Mouse (Mus musculus) heart, embryonic 11.5 days (tissue): ENCODE measurements around the gene Exoc2. TPM values are rescaled to one million over a fixed set of nuclear protein-coding genes. Genes with fewer than 3 reads are reported as not detected.
A peak's percentile ranks its signal among the peaks of the same experiment; 100 is the strongest.

Source experiments
- ATAC-seq: fragments of 200-750 bp; cut with Nextera tagmentation; replicated peaks from 2 replicates; pipeline ENCODE4 v1.8.0; 2017; ENCODE audit warnings: moderate library complexity; ENCODE audit not compliant: insufficient number of reproducible peaks, low FRiP score, low TSS enrichment
- H3K27ac ChIP-seq: fragments of 300-500 bp; sonication (generic); 2 replicates; pipeline ENCODE4 v1.5.1; 2014; ENCODE audit warnings: mild to moderate bottlenecking, low read depth, low read length
- H3K27me3 ChIP-seq: fragments of 300-500 bp; sonication (generic); 2 replicates; pipeline ENCODE4 v1.6.1; 2014; ENCODE audit warnings: mild to moderate bottlenecking, low read length, mixed read lengths; ENCODE audit not compliant: control insufficient read depth, insufficient read depth
- H3K36me3 ChIP-seq: fragments of 300-500 bp; sonication (generic); 2 replicates; pipeline ENCODE4 v1.6.1; 2014; ENCODE audit warnings: mild to moderate bottlenecking, low read length, moderate library complexity, mixed read lengths; ENCODE audit not compliant: control insufficient read depth, insufficient read depth
- H3K4me1 ChIP-seq: fragments of 300-500 bp; sonication (generic); 2 replicates; pipeline ENCODE4 v1.6.1; 2014; ENCODE audit warnings: low read length; ENCODE audit not compliant: control insufficient read depth, insufficient read depth
- H3K4me2 ChIP-seq: fragments of 300-500 bp; sonication (generic); 2 replicates; pipeline ENCODE4 v1.6.1; 2014; ENCODE audit warnings: mild to moderate bottlenecking, moderate library complexity
- H3K4me3 ChIP-seq: fragments of 300-500 bp; sonication (generic); 2 replicates; pipeline ENCODE4 v1.5.1; 2014; ENCODE audit warnings: low read depth, low read length
- H3K9ac ChIP-seq: fragments of 300-500 bp; sonication (generic); 2 replicates; pipeline ENCODE4 v1.6.1; 2014; ENCODE audit warnings: mild to moderate bottlenecking, low read depth, low read length, moderate library complexity
- H3K9me3 ChIP-seq: fragments of 300-500 bp; sonication (generic); replicated peaks from 2 replicates; pipeline ENCODE4 v1.6.1; 2016; ENCODE audit warnings: low read length; ENCODE audit not compliant: control insufficient read depth
- WGBS: fragments of 180-500 bp; shearing (Covaris S2); extraction: QIAGEN DNeasy Blood & Tissue Kit; methylation state at CpG from one replicate; pipeline ENCODE4 v1.1.7; 2014; ENCODE audit not compliant: insufficient replicate concordance; 5-methylcytosine and 5-hydroxymethylcytosine counted together
- polyA plus RNA-seq: library from polyadenylated mRNA; unstranded; fragments of >200 nt; fragmentation: Nextera tagmentation; extraction: Ambion mirVana; gene quantifications from 2 replicates; pipeline ENCODE4 v1.2.1, GENCODE M21; 2014

Exoc2 gene
- polyA plus RNA-seq, 1 experiment from 2014 or later = 25.8 TPM

GRCm38 (mm10) chr13:30961932-30962331, 12.0 kb downstream of the Exoc2 start:
- H3K36me3 ChIP-seq = no peaks in the 10 kb centered on the region
- H3K4me3 ChIP-seq = no peak overlapping the region
- H3K9ac ChIP-seq = no peak overlapping the region
- WGBS = 56% methylated on average over 2 of the region's 2 CpGs
- peaks cover 9% of the 10 kb centered on the region for H3K4me1 ChIP-seq
- H3K27ac ChIP-seq = no peak overlapping the region
- H3K9me3 ChIP-seq = no peaks in the 10 kb centered on the region
- no peak for ATAC-seq
- no peaks in the 10 kb centered on the region for H3K27me3 ChIP-seq
- H3K4me2 ChIP-seq = no peak overlapping the region

- Histone ChIP-seq H3K4me2 (no peak overlapping the region), H3K9me3 (no peaks in the 10 kb centered on the region), H3K4me3 (no peak overlapping the region), H3K27me3 (no peaks in the 10 kb centered on the region), H3K27ac (no peak overlapping the region), H3K9ac (no peak overlapping the region), H3K4me1 (0 out of 2 replicates have a peak, but pooled peaks cover 2% of the 10 kb centered on the region), H3K36me3 (no peaks in the 10 kb centered on the region)
- no peak for ATAC-seq
- WGBS = 70% methylated on average over 2 of the region's 2 CpGs
Observed at GRCm38 (mm10) chr13:30960714-30961113, 13.2 kb downstream of the Exoc2 start.

- Histone ChIP-seq H3K4me3 (no peak overlapping the region), H3K4me1 (no peaks in the 10 kb centered on the region), H3K27ac (no peak overlapping the region), H3K36me3 (no peaks in the 10 kb centered on the region), H3K9ac (no peak overlapping the region), H3K27me3 (no peaks in the 10 kb centered on the region), H3K4me2 (no peak overlapping the region), H3K9me3 (no peaks in the 10 kb centered on the region)
- WGBS = 45% methylated on average over 1 of the region's 1 CpGs
- no peak for ATAC-seq
Observed at GRCm38 (mm10) chr13:30953580-30953979, 20.3 kb downstream of the Exoc2 start.

DNA sequence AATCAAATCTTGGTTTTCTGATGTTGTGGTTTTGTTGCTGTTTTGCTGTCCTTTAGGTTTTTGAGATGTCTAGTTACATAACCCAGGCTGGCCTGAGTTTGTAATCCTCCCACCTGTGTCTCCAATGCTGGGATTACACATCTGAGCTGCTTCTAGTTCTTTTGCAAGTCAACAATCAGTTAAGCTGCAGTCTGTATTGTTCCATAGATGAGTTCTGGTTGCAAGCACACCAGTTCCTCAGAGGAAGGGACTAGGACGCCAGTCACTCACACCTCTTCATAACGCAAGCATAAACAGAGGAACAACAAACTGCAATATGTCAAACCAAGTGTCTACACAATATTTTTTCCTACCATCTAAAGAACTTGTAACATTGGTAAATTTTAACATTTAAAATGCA, 21.8 kb downstream of the Exoc2 start:
- peaks cover 6% of the 10 kb centered on the region; the same call in 1 of the 2 replicates for H3K4me1 ChIP-seq
- H3K36me3 ChIP-seq = no peaks in the 10 kb centered on the region
- no peaks in the 10 kb centered on the region for H3K27me3 ChIP-seq
- 86% methylated on average over 2 of the region's 2 CpGs for WGBS
- ATAC-seq = no peak
- H3K9ac ChIP-seq = no peak overlapping the region
- no peak overlapping the region for H3K27ac ChIP-seq
- H3K4me3 ChIP-seq = no peak overlapping the region
- no peak overlapping the region for H3K4me2 ChIP-seq
- no peaks in the 10 kb centered on the region for H3K9me3 ChIP-seq

DNA sequence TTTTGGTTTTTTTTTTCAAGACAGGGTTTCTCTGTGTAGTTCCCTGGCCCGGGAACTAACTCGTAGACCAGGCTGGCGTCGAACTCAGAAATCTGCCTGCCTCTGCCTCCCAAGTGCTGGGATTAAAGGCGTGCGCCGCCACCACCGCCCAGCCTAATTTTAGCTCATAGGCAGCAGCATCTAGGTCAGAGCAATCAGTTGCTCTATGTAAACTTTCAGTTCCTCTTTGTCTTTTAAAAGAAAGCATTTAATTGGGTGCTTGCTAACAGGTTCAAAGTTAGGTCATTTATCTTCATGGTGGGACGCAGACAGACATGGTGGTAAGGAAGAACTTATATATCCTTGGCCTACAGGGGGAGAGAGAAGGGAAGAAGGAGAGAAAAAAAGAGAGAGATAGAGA, 24.7 kb downstream of the Exoc2 start:
- Histone ChIP-seq H3K4me3 (no peak overlapping the region), H3K9ac (no peak overlapping the region), H3K4me2 (no peak overlapping the region), H3K27me3 (no peaks in the 10 kb centered on the region), H3K27ac (no peak overlapping the region), H3K36me3 (no peaks in the 10 kb centered on the region), H3K4me1 (peaks cover 7% of the 10 kb centered on the region; the same call in 1 of the 2 replicates), H3K9me3 (no peaks in the 10 kb centered on the region)
- WGBS = 91% methylated on average over 9 of the region's 9 CpGs
- no peak for ATAC-seq

GRCm38 (mm10) chr13:30947540-30947939, 26.4 kb downstream of the Exoc2 start, which contains the start of gene Hus1b:
Gene Hus1b, minus strand, starts transcription at chr13:30947759.
- WGBS = 87% methylated on average over 11 of the region's 11 CpGs
- no peak within 1 kb of the TSS for H3K27ac ChIP-seq
- no peak within 1 kb of the TSS for H3K4me3 ChIP-seq
- no peaks in the 10 kb centered on the region for H3K27me3 ChIP-seq
- H3K36me3 ChIP-seq = no peaks in the 10 kb centered on the region
- ATAC-seq = no peak
- peaks cover 7% of the 10 kb centered on the region; the same call in 1 of the 2 replicates for H3K4me1 ChIP-seq
- no peak within 1 kb of the TSS for H3K4me2 ChIP-seq
- H3K9me3 ChIP-seq = no peaks in the 10 kb centered on the region
- H3K9ac ChIP-seq = no peak within 1 kb of the TSS

- Histone ChIP-seq H3K36me3 (no peaks in the 10 kb centered on the region), H3K27ac (no peak overlapping the region), H3K9ac (no peak overlapping the region), H3K4me3 (no peak overlapping the region), H3K4me1 (peaks cover 7% of the 10 kb centered on the region; the same call in 1 of the 2 replicates), H3K27me3 (no peaks in the 10 kb centered on the region), H3K4me2 (no peak overlapping the region), H3K9me3 (no peaks in the 10 kb centered on the region)
- 87% methylated on average over 15 of the region's 15 CpGs for WGBS
- no peak for ATAC-seq
Observed at GRCm38 (mm10) chr13:30947129-30947528, 26.8 kb downstream of the Exoc2 start.

DNA sequence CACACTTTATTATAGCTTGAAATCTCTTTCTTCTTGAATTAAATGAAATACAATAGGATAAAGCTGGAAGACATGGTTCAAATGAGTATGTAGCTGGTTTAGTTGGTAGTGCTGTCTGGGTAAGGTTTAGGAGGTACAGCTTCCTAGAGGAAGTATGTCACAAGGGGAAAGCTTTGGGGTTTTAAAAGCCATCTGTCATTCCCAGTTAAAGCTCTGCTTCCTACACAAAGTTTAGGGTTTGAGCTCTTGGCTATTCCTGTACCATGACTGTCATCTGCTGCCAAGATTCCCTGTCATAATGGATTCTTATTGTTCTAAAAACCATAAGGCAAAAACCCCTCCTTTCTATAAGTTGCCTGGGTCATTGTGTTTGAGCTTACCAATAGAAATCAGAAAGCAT, 28.1 kb downstream of the Exoc2 start:
- no peak for ATAC-seq
- H3K9ac ChIP-seq = no peak overlapping the region
- no peak overlapping the region for H3K4me2 ChIP-seq
- H3K27me3 ChIP-seq = no peaks in the 10 kb centered on the region
- H3K4me1 ChIP-seq = peaks cover 7% of the 10 kb centered on the region; the same call in 1 of the 2 replicates
- H3K9me3 ChIP-seq = no peaks in the 10 kb centered on the region
- no peaks in the 10 kb centered on the region for H3K36me3 ChIP-seq
- H3K4me3 ChIP-seq = no peak overlapping the region
- H3K27ac ChIP-seq = peak overlapping the region; percentile 43; the same call in 1 of the 2 replicates

DNA sequence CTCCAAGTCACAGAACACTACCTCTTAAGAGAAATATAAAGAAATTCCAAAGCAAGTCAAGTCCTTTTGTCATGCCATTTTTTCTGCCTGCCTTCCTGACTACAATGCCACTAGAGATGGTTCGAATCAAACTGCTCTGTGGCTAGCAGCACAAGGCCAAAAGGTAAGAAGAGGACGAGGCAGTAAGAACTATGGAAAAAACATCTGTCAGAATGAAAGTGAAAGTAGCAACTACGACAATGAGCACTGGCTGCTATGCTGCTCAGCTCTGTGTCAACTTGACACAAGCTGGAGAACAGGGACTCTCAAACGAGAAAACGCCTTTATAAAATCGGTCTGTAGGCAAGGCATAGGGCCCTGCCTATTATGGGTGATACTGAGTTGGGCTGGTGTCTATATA, 40.9 kb downstream of the Exoc2 start:
- Histone ChIP-seq H3K36me3 (peaks cover 5% of the 10 kb centered on the region; the same call in 1 of the 2 replicates), H3K27ac (no peak overlapping the region), H3K4me2 (no peak overlapping the region), H3K27me3 (no peaks in the 10 kb centered on the region), H3K9me3 (no peaks in the 10 kb centered on the region), H3K9ac (no peak overlapping the region), H3K4me1 (no peaks in the 10 kb centered on the region), H3K4me3 (no peak overlapping the region)
- no peak for ATAC-seq
- WGBS = 84% methylated on average over 6 of the region's 6 CpGs
